Comparison of ENCODE assay signal across 33 mouse cellular contexts in genomic region chr8:105704955-105705354, GRCm38 (mm10). TPM values are rescaled to one million over a fixed set of nuclear protein-coding genes. Genes with fewer than 3 reads are reported as not detected.
A peak's percentile ranks its signal among the peaks of the same experiment; 100 is the strongest.
DNase-seq lines count a peak whose midpoint lies in the region; TF ChIP-seq lines count a peak whose summit lies in the region.
"Had no signal": no experiment of that assay in that cellular context is flagged by ENCODE, and none has a peak within 500 bp of the region (broad histone marks: within the 10 kb centered on the region; RNA-seq: fewer than 3 reads in every experiment).

No protein-coding gene starts in this region.

- no peak for TF ChIP-seq CTCF in testis, adult 2 months (IDR thresholded peaks at IDR 0.05; ENCODE audit: control insufficient read depth, insufficient read depth, insufficient replicate concordance, low read depth, low read length)

- no peak for TF ChIP-seq POLR2A in testis, adult 2 months (IDR thresholded peaks at IDR 0.05; ENCODE audit: control insufficient read depth, low read depth, low read length)

- peak overlapping the region; percentile 5; the same call in 1 of the 2 replicates for H3K4me3 ChIP-seq in testis, adult 2 months (ENCODE audit: control insufficient read depth, low read depth, low read length)
- H3K4me3 ChIP-seq: embryonic facial prominence, embryonic 13.5 days; forebrain, embryonic 10.5 days; gastrocnemius, adult 2 months; hindbrain, embryonic 10.5 days; hindbrain, embryonic 15.5 days; kidney, embryonic 15.5 days; limb, embryonic 10.5 days; limb, embryonic 15.5 days; liver, embryonic 13.5 days; myocyte; neural tube, embryonic 12.5 days had no signal

- H3K27me3 ChIP-seq in testis, adult 2 months (ENCODE audit: control insufficient read depth, insufficient read depth, low read length): no peaks in the 10 kb centered on the region
- H3K27me3 ChIP-seq: embryonic facial prominence, embryonic 13.5 days; hindbrain, embryonic 15.5 days; kidney, embryonic 15.5 days; limb, embryonic 15.5 days; liver, embryonic 13.5 days; neural tube, embryonic 12.5 days had no signal

- no peak for DNase-seq in testis, postnatal 10 days (ENCODE audit: low spot score)
- DNase-seq in cerebellum, adult 18-20 months: peak; percentile 85 to 89
- DNase-seq in cerebellum, postnatal 10 days: peak; percentile 91 to 93
- no peak for DNase-seq in retina, postnatal 1 day
- DNase-seq in layer of hippocampus, adult 11-12 months (ENCODE audit: low spot score): no peak
- no peak for DNase-seq in retina, embryonic 14.5 days (ENCODE audit: low spot score)
- DNase-seq: adrenal gland, adult 2 months; adrenal gland, postnatal 36 days; B cell, adult 2 months; embryo, embryonic 11 days; gastrocnemius, adult 2 months; heart, postnatal 14 days; kidney, adult 18-20 months; liver, embryonic 13.5 days; lung, adult 18-20 months; right cerebral cortex, postnatal 14 days had no signal

- H3K36me3 ChIP-seq in testis, adult 2 months (ENCODE audit: control insufficient read depth, insufficient read depth, low read length): no peaks in the 10 kb centered on the region

- H3K4me1 ChIP-seq in testis, adult 2 months (ENCODE audit: control insufficient read depth, insufficient read depth, low read length): peaks cover 38% of the 10 kb centered on the region

- H3K27ac ChIP-seq in testis, adult 2 months (ENCODE audit: control insufficient read depth, insufficient read depth, low read depth, low read length): no peak overlapping the region
- H3K27ac ChIP-seq: embryonic facial prominence, embryonic 13.5 days; forebrain, embryonic 10.5 days; gastrocnemius, adult 2 months; hindbrain, embryonic 10.5 days; hindbrain, embryonic 15.5 days; kidney, embryonic 15.5 days; limb, embryonic 10.5 days; limb, embryonic 15.5 days; liver, embryonic 13.5 days; macrophage; neural tube, embryonic 12.5 days had no signal

RNA-seq across cellular contexts. Expression of gene 4933405L10Rik, which starts 2.5 kb away (rescaled TPM):
- 55.8 and 60.1 TPM in 2 replicates for polyA plus RNA-seq in testis, adult 2 months (2012; rRNA removed)
- polyA plus RNA-seq: activated CD4-positive, CD25-positive, alpha-beta regulatory T cell, adult 4 months; adrenal gland, adult 2 months; heart, embryonic 14.5 days; inflammation-experienced regulatory T-cells, adult 6 months; limb, embryonic 10.5 days; liver, embryonic 13.5 days; lung, postnatal 0 days; macrophage; neural tube, embryonic 12.5 days; small intestine, adult 2 months; stomach, embryonic 14.5 days had no signal

RNA-seq across cellular contexts. Expression of gene Enkd1, which starts 3.1 kb away (rescaled TPM):
- 84.2 and 98.6 TPM in 2 replicates for polyA plus RNA-seq in testis, adult 2 months (2012; rRNA removed)

RNA-seq across cellular contexts. Expression of gene Pard6a, which starts 4.0 kb away (rescaled TPM):
- 82.9 and 87.7 TPM in 2 replicates for polyA plus RNA-seq in testis, adult 2 months (2012; rRNA removed)

RNA-seq across cellular contexts. Expression of gene Acd, which starts 4.1 kb away (rescaled TPM):
- 40.2 and 40.4 TPM in 2 replicates for polyA plus RNA-seq in testis, adult 2 months (2012; rRNA removed)

RNA-seq across cellular contexts. Expression of gene Carmil2, which starts 18.9 kb away (rescaled TPM):
- polyA plus RNA-seq in testis, adult 2 months (2012; rRNA removed): 1.2 TPM in 2 replicates
- polyA plus RNA-seq: macrophage had no signal

Comparison
In these comparisons a context has a peak if more than half of its experiments do, and no peak if none do; other contexts are left out.
1. DNase-seq: peak in cerebellum, adult 18-20 months (2 of 2) and cerebellum, postnatal 10 days (2 of 2); none in testis, postnatal 10 days (single experiment), retina, postnatal 1 day (single experiment), layer of hippocampus, adult 11-12 months (single experiment) and retina, embryonic 14.5 days (single experiment).